Mouse (Mus musculus): ENCODE measurements around the gene Myh3. TPM values are rescaled to one million over a fixed set of nuclear protein-coding genes. Genes with fewer than 3 reads are reported as not detected.

The Myh3 gene
- polyA plus RNA-seq, 1 experiment from 2014 or later, result 0.09 TPM

- H3K9me3 ChIP-seq (ENCODE audit: control insufficient read depth, low read length), result no peaks in the 10 kb centered on the region
- H3K4me1 ChIP-seq (replicated peaks; ENCODE audit: control insufficient read depth, insufficient read depth, low read length), result no peaks in the 10 kb centered on the region
- H3K9ac ChIP-seq (replicated peaks; ENCODE audit: low read depth, low read length), result no peak overlapping the region
- WGBS, result 86% methylated on average over 29 of the region's 29 CpGs
- ATAC-seq, result no peak
- no peaks in the 10 kb centered on the region for H3K27me3 ChIP-seq (replicated peaks; ENCODE audit: control insufficient read depth, insufficient read depth, low read length)
- H3K36me3 ChIP-seq (ENCODE audit: control insufficient read depth, insufficient read depth), result no peaks in the 10 kb centered on the region
- H3K4me3 ChIP-seq (replicated peaks; ENCODE audit: low read length), result no peak overlapping the region
- no peak overlapping the region for H3K27ac ChIP-seq (ENCODE audit: low read length)
- no peak overlapping the region for H3K4me2 ChIP-seq (ENCODE audit: low read length)
Measured at GRCm38 (mm10) chr11:67094470-67094869, 16.4 kb downstream of the Myh3 start.

DNA sequence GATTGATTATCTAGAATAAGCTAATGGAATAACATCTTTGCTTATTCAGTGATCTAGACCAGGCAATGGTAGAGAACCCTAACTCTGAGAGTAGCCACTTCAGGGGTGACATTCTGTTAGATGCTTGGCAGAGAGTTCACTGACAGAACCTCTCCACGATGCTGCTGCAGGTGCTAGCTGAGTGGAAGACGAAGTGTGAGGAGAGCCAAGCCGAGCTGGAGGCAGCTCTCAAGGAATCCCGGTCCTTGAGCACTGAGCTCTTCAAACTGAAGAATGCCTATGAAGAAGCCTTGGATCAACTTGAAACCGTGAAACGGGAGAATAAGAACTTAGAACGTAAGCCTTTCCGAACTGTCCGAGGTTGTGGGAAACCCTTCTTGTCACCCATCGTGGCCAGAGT lies 19.6 kb downstream of the Myh3 start:
- Histone ChIP-seq H3K4me2 (ENCODE audit: low read length) (no peak overlapping the region), H3K4me3 (replicated peaks; ENCODE audit: low read length) (no peak overlapping the region), H3K27me3 (replicated peaks; ENCODE audit: control insufficient read depth, insufficient read depth, low read length) (no peaks in the 10 kb centered on the region), H3K9ac (replicated peaks; ENCODE audit: low read depth, low read length) (no peak overlapping the region), H3K27ac (ENCODE audit: low read length) (no peak overlapping the region), H3K36me3 (ENCODE audit: control insufficient read depth, insufficient read depth) (no peaks in the 10 kb centered on the region), H3K4me1 (replicated peaks; ENCODE audit: control insufficient read depth, insufficient read depth, low read length) (no peaks in the 10 kb centered on the region), H3K9me3 (ENCODE audit: control insufficient read depth, low read length) (no peaks in the 10 kb centered on the region)
- WGBS, result 93% methylated on average over 10 of the region's 10 CpGs
- no peak for ATAC-seq

GRCm38 (mm10) chr11:67098427-67098826 lies 20.3 kb downstream of the Myh3 start:
- WGBS, result 69% methylated on average over 11 of the region's 11 CpGs
- H3K27ac ChIP-seq (ENCODE audit: low read length), result no peak overlapping the region
- no peak overlapping the region for H3K4me2 ChIP-seq (ENCODE audit: low read length)
- no peak overlapping the region for H3K4me3 ChIP-seq (replicated peaks; ENCODE audit: low read length)
- ATAC-seq, result no peak
- no peaks in the 10 kb centered on the region for H3K9me3 ChIP-seq (ENCODE audit: control insufficient read depth, low read length)
- no peak overlapping the region for H3K9ac ChIP-seq (replicated peaks; ENCODE audit: low read depth, low read length)
- H3K27me3 ChIP-seq (replicated peaks; ENCODE audit: control insufficient read depth, insufficient read depth, low read length), result no peaks in the 10 kb centered on the region
- H3K36me3 ChIP-seq (ENCODE audit: control insufficient read depth, insufficient read depth), result no peaks in the 10 kb centered on the region
- no peaks in the 10 kb centered on the region for H3K4me1 ChIP-seq (replicated peaks; ENCODE audit: control insufficient read depth, insufficient read depth, low read length)

DNA sequence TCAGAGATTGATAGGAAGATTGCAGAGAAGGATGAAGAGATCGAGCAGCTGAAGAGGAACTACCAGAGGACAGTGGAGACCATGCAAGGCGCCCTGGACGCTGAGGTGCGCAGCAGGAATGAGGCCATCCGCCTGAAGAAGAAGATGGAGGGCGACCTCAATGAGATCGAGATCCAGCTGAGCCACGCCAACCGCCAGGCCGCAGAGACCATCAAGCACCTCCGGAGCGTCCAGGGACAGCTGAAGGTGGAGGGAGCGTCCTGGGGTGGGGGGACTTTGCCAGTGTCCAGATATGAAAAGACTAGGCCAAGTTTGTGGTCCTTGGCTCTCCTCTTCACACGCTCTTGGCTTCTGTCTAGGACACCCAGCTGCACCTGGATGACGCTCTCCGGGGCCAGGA lies 21.1 kb downstream of the Myh3 start:
- no peaks in the 10 kb centered on the region for H3K9me3 ChIP-seq (ENCODE audit: control insufficient read depth, low read length)
- H3K27me3 ChIP-seq (replicated peaks; ENCODE audit: control insufficient read depth, insufficient read depth, low read length), result no peaks in the 10 kb centered on the region
- ATAC-seq, result no peak
- H3K4me2 ChIP-seq (ENCODE audit: low read length), result no peak overlapping the region
- WGBS, result 97% methylated on average over 16 of the region's 16 CpGs
- no peaks in the 10 kb centered on the region for H3K36me3 ChIP-seq (ENCODE audit: control insufficient read depth, insufficient read depth)
- no peaks in the 10 kb centered on the region for H3K4me1 ChIP-seq (replicated peaks; ENCODE audit: control insufficient read depth, insufficient read depth, low read length)
- no peak overlapping the region for H3K4me3 ChIP-seq (replicated peaks; ENCODE audit: low read length)
- no peak overlapping the region for H3K9ac ChIP-seq (replicated peaks; ENCODE audit: low read depth, low read length)
- no peak overlapping the region for H3K27ac ChIP-seq (ENCODE audit: low read length)

DNA sequence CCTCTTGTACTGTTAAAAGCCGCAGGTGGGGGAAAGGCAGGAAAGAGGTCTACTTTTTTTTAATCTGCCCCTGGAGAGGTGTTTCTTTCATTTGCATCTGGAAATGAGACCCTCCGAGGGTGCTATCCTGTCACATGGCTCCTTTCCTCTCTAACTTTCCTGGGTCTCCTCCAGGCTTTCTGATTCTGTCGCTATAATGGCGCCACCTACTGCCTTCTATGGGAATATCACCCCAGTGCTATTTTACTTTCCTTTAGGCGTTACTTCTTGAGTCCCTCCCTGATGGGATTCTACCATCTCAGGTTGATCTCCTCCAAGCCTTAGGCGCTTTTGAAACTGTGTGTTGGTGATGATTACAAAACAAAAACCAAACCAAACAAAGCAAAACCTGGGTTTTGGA lies 22.1 kb downstream of the Myh3 start:
- Histone ChIP-seq H3K27me3 (replicated peaks; ENCODE audit: control insufficient read depth, insufficient read depth, low read length) (no peaks in the 10 kb centered on the region), H3K36me3 (ENCODE audit: control insufficient read depth, insufficient read depth) (no peaks in the 10 kb centered on the region), H3K9me3 (ENCODE audit: control insufficient read depth, low read length) (no peaks in the 10 kb centered on the region), H3K4me3 (replicated peaks; ENCODE audit: low read length) (no peak overlapping the region), H3K4me1 (replicated peaks; ENCODE audit: control insufficient read depth, insufficient read depth, low read length) (no peaks in the 10 kb centered on the region), H3K27ac (ENCODE audit: low read length) (no peak overlapping the region), H3K9ac (replicated peaks; ENCODE audit: low read depth, low read length) (no peak overlapping the region), H3K4me2 (ENCODE audit: low read length) (no peak overlapping the region)
- WGBS, result 29% methylated on average over 6 of the region's 6 CpGs
- ATAC-seq, result no peak

GRCm38 (mm10) chr11:67101713-67102112 lies 23.6 kb downstream of the Myh3 start:
- no peak overlapping the region for H3K27ac ChIP-seq (ENCODE audit: low read length)
- no peaks in the 10 kb centered on the region for H3K36me3 ChIP-seq (ENCODE audit: control insufficient read depth, insufficient read depth)
- 32% methylated on average over 7 of the region's 8 CpGs for WGBS
- H3K9me3 ChIP-seq (ENCODE audit: control insufficient read depth, low read length), result no peaks in the 10 kb centered on the region
- H3K27me3 ChIP-seq (replicated peaks; ENCODE audit: control insufficient read depth, insufficient read depth, low read length), result no peaks in the 10 kb centered on the region
- H3K4me3 ChIP-seq (replicated peaks; ENCODE audit: low read length), result no peak overlapping the region
- ATAC-seq, result no peak
- no peaks in the 10 kb centered on the region for H3K4me1 ChIP-seq (replicated peaks; ENCODE audit: control insufficient read depth, insufficient read depth, low read length)
- no peak overlapping the region for H3K9ac ChIP-seq (replicated peaks; ENCODE audit: low read depth, low read length)
- H3K4me2 ChIP-seq (ENCODE audit: low read length), result no peak overlapping the region

DNA sequence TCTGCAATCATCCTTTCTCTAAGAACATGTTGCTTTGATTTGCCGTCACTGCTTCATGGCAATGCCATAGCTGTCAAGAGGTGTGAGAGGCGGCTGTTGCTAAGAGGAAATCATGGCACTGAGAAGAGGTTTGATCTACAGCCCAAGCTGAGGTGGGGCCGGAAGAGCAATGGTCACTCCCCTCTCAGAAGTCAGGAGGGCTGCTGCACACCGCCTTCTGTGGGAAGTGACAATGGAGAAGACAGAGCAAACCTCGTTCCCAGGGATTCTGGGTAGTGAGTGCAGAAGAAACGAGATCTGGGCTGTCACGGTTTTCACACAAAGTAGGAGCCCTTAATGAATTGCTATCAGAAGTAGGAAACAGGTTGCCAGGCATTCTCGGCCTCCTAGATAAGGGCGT lies 25.2 kb downstream of the Myh3 start:
- no peak overlapping the region for H3K4me3 ChIP-seq (replicated peaks; ENCODE audit: low read length)
- H3K4me2 ChIP-seq (ENCODE audit: low read length), result no peak overlapping the region
- H3K27me3 ChIP-seq (replicated peaks; ENCODE audit: control insufficient read depth, insufficient read depth, low read length), result no peaks in the 10 kb centered on the region
- no peak for ATAC-seq
- no peak overlapping the region for H3K9ac ChIP-seq (replicated peaks; ENCODE audit: low read depth, low read length)
- H3K36me3 ChIP-seq (ENCODE audit: control insufficient read depth, insufficient read depth), result no peaks in the 10 kb centered on the region
- no peaks in the 10 kb centered on the region for H3K4me1 ChIP-seq (replicated peaks; ENCODE audit: control insufficient read depth, insufficient read depth, low read length)
- H3K27ac ChIP-seq (ENCODE audit: low read length), result no peak overlapping the region
- H3K9me3 ChIP-seq (ENCODE audit: control insufficient read depth, low read length), result no peaks in the 10 kb centered on the region
- 86% methylated on average over 9 of the region's 9 CpGs for WGBS

DNA sequence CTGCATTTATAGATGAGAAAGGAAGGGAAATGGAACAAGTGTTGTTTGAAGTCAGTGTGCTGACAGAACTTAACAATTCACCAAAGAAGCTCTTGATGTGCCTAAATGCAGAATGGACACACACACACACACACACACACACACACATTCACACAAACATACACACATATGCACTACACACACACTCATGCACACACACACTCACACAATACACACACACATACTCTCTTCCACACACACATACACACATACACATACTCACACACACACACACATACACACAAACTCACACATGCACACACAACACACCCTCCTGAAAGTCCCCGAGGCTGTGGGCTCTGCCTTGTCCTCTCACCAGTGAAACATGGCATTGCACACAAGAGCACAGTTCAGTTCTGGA lies 26.1 kb downstream of the Myh3 start:
- 79% methylated on average over 1 of the region's 1 CpGs for WGBS
- Histone ChIP-seq H3K27ac (ENCODE audit: low read length) (no peak overlapping the region), H3K4me1 (replicated peaks; ENCODE audit: control insufficient read depth, insufficient read depth, low read length) (no peaks in the 10 kb centered on the region), H3K36me3 (ENCODE audit: control insufficient read depth, insufficient read depth) (no peaks in the 10 kb centered on the region), H3K9me3 (ENCODE audit: control insufficient read depth, low read length) (no peaks in the 10 kb centered on the region), H3K4me2 (ENCODE audit: low read length) (no peak overlapping the region), H3K4me3 (replicated peaks; ENCODE audit: low read length) (no peak overlapping the region), H3K27me3 (replicated peaks; ENCODE audit: control insufficient read depth, insufficient read depth, low read length) (no peaks in the 10 kb centered on the region), H3K9ac (replicated peaks; ENCODE audit: low read depth, low read length) (no peak overlapping the region)
- ATAC-seq, result no peak

DNA sequence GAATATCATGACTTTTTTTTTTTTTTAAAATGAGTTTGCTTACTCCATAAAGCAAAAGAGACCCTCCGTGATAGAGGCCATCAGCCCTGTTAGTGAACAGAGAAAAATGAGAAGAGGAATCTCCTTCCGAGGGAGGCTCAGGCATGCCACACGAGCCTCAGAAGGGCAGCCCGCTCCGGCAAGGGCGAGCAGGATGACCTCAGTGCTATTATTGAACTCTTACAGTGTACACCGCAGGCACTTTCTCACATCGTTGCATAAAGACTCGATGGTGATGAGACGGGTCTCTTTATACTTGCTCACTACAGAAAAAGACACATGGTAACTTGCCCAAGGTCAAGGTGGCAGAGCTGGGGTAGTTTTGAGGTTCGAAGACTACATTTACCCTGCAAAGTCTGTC lies 26.6 kb downstream of the Myh3 start:
- WGBS, result 61% methylated on average over 11 of the region's 11 CpGs
- Histone ChIP-seq H3K4me3 (replicated peaks; ENCODE audit: low read length) (no peak overlapping the region), H3K9ac (replicated peaks; ENCODE audit: low read depth, low read length) (no peak overlapping the region), H3K9me3 (ENCODE audit: control insufficient read depth, low read length) (no peaks in the 10 kb centered on the region), H3K4me2 (ENCODE audit: low read length) (no peak overlapping the region), H3K27me3 (replicated peaks; ENCODE audit: control insufficient read depth, insufficient read depth, low read length) (no peaks in the 10 kb centered on the region), H3K36me3 (ENCODE audit: control insufficient read depth, insufficient read depth) (no peaks in the 10 kb centered on the region), H3K4me1 (replicated peaks; ENCODE audit: control insufficient read depth, insufficient read depth, low read length) (no peaks in the 10 kb centered on the region), H3K27ac (ENCODE audit: low read length) (no peak overlapping the region)
- ATAC-seq, result no peak

- Histone ChIP-seq H3K27ac (ENCODE audit: low read length) (no peak overlapping the region), H3K4me3 (replicated peaks; ENCODE audit: low read length) (no peak overlapping the region), H3K9me3 (ENCODE audit: control insufficient read depth, low read length) (no peaks in the 10 kb centered on the region), H3K4me2 (ENCODE audit: low read length) (no peak overlapping the region), H3K27me3 (replicated peaks; ENCODE audit: control insufficient read depth, insufficient read depth, low read length) (no peaks in the 10 kb centered on the region), H3K9ac (replicated peaks; ENCODE audit: low read depth, low read length) (no peak overlapping the region), H3K36me3 (ENCODE audit: control insufficient read depth, insufficient read depth) (no peaks in the 10 kb centered on the region), H3K4me1 (replicated peaks; ENCODE audit: control insufficient read depth, insufficient read depth, low read length) (no peaks in the 10 kb centered on the region)
- no peak for ATAC-seq
- WGBS, result 58% methylated on average over 4 of the region's 4 CpGs
Measured at GRCm38 (mm10) chr11:67105689-67106088, 27.6 kb downstream of the Myh3 start.
